Mouse (Mus musculus) kidney, postnatal 36 days (tissue): ENCODE measurements at regions not wholly inside any gene's neighbourhood (a gene's known extent, or its start where the extent isn't known, plus 50 kb on each side); places are given as distances from the start of the nearest gene placed in this dataset.

Source experiments
- DNase-seq, 2 experiments: peaks; one replicate each; pipeline ENCODE4 v3.0.0; 2021 to 2022; ENCODE audit warnings: mixed read lengths in 2 of 2

GRCm38 (mm10) chr14:99734200-99734567 is 435.7 kb downstream of the Klf5 start:
- DNase-seq = no peak

- no peak for DNase-seq
Measured at GRCm38 (mm10) chr14:99743625-99744297, 445.3 kb downstream of the Klf5 start.

- no peak for DNase-seq
Measured at GRCm38 (mm10) chr14:99745209-99745608, 446.7 kb downstream of the Klf5 start.

DNA sequence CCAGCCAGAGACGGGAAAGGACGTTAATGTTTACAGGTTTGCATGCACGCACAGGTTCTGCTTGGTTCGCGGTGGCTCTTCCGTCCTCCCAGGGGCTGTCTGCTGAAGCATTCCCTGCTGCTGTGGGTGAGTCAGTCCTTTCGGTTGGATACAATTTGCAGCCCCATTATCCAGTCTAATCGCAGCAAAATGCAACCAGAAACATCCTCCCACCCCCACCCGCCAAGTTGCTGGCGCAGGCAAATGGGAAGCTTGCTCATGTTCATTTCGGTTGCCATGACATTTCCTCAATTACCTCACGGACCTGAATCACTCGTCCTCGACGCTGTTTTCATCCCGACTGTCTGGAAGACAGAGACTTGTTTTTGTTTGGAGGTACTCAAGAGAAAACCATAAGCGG is 449.7 kb downstream of the Klf5 start:
- DNase-seq = no peak

GRCm38 (mm10) chr14:99749308-99750305 is 451.1 kb downstream of the Klf5 start:
- no peak for DNase-seq

- DNase-seq = no peak
Measured at GRCm38 (mm10) chr14:99758045-99758444, 459.6 kb downstream of the Klf5 start.

GRCm38 (mm10) chr14:99763336-99763735 is 464.8 kb downstream of the Klf5 start:
- no peak for DNase-seq

DNA sequence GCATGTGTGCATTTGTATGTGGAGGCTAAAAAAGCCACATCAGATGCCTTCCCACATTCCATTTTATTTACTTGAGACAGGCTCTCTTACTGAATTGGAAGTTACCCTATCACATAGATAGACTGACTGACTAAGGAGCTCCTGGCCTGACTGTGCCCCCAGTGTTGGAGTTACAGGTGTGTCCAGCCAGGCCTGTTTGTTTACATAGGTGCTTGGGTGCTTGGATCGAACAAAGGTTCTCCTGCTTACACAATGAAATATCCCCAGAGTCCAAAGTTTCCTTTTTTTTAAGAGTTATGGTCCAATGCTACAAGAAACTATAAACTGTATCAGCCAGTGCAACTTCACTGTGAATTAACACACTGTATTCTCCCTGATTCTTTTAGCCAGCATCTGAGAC is 472.5 kb downstream of the Klf5 start:
- DNase-seq = peak in 1 of 2 experiments; percentile 7

DNA sequence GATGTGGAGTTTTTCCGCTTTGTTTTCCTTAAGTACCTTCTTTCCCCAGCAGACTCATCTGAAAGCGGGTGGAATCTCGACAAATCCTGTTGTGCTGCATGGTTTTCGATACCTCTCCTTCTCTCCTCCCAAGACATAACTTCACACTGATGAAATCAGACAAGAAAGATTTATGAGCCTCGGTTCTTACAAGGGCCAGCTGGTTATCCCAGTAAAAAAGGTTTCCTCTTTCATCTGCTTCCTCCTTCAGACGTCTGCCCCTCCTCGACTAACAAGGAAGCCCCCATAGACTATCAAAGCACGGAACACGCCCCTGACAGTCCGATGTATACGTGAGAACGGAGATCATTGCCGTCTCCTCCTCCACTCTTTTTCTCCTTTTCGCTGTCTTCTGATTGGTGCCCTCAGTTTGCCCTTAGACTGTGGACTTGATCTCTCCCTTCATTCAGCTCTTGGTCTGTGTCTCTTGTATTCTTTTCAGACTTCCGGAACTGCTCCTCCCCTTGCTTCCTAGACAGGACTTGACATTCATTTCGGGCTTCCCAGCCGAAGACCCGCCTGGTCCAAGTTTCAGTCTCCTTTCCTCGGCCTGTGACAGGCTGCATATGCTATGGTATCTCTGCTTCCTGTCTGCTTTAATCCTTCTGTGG is 474.4 kb downstream of the Klf5 start:
- no peak for DNase-seq

GRCm38 (mm10) chr14:99778477-99778876 is 480.0 kb downstream of the Klf5 start:
- no peak for DNase-seq

- no peak for DNase-seq
Measured at GRCm38 (mm10) chr14:99778957-99779356, 480.5 kb downstream of the Klf5 start.

- peak in 1 of 2 experiments; percentile 25 for DNase-seq
Measured at GRCm38 (mm10) chr14:99783646-99784045, 485.2 kb downstream of the Klf5 start.

GRCm38 (mm10) chr14:99785106-99785505 is 486.6 kb downstream of the Klf5 start:
- DNase-seq = no peak

- DNase-seq = no peak
Measured at GRCm38 (mm10) chr14:99786367-99786766, 487.9 kb downstream of the Klf5 start.

- DNase-seq = no peak
Measured at GRCm38 (mm10) chr14:99788185-99788584, 489.7 kb downstream of the Klf5 start.

DNA sequence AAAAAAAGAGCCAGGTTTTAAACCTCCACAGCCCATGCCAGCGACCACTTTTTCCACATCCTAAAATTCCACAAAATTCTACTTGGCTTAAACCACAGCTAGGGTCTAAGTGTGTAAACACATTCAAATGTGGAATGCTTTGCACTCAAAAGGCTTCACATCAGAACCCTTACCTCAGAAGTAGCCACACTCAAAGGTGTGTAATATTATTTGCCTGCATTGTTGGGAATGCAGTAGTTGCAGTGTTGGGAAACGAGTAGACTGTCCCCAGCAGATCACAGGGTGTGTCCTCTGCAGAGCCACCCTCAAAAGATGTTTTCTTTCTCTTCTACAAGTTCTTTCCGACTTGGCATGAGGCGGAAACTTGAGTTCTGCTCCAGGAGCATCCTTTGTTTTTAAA is 488.2 kb downstream of the Klf12 start:
- no peak for DNase-seq

DNA sequence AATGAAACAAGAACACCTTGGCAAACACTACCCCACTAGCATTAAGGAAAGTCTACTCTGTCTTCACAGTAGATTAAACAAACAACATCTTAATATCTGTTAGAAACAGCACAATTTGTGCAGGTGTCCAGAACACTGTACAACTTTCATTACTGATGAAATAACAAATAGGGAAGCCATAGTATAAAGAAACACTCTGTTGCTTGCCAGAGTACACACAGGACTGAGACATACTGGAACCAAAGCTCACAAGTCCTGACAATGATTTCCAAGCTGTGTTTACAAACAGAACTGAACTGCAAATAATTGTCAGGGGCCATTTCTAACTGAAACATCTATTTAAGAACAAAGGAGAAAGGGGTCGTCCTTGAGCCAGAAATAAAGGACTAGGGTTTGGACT is 478.4 kb downstream of the Klf12 start:
- DNase-seq = no peak

GRCm38 (mm10) chr14:99806599-99806998 is 477.9 kb downstream of the Klf12 start:
- no peak for DNase-seq

DNA sequence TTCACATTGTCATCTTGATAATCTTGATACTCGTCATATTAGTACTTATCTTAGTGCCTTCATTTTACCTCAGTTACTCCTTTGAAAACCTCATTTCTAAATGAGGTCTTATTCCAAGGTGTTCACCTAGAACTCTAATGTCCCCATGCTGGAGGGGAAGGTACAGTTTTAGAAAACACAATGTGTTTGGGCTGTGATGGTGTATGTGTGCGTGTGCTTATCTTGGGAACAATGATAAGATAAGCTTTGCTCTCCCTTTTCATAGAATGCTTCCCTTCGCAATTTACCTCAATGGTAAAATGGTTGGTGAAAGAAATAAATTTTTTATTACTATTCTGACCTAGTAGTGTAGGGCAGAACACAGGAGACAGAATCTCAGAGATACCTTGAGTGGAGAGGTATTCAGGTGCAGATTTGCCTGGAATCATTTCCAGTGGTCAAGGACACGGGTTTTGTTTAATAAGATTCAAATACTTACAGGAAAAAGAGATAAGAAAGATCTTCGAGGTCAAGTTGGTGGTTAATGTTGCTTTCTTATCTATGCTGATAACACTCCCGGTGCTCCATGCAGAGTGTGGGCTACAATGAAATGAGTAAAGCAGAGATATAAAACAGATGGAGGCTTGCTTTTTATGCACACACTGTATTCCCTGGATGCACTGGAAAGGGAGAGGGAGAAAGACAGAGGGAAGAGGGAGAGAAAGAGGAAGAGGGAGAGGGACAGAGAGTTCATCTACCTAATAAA is 471.6 kb downstream of the Klf12 start:
- DNase-seq = no peak
